In genomic region chr6:81323690-81324089, GRCm38 (mm10) we compare ENCODE assay signal across 28 mouse cellular contexts.
A peak's percentile ranks its signal among the peaks of the same experiment; 100 is the strongest.
DNase-seq lines count a peak whose midpoint lies in the region; ATAC-seq and TF ChIP-seq lines count a peak whose summit lies in the region.
"Had no signal": no experiment of that assay in that cellular context is flagged by ENCODE, and none has a peak within 500 bp of the region (broad histone marks: within the 10 kb centered on the region; RNA-seq: fewer than 3 reads in every experiment).

No protein-coding gene starts in this region.

- H3K4me3 ChIP-seq in embryonic facial prominence, embryonic 14.5 days (ENCODE audit: low read depth, low read length) = no peak overlapping the region
- H3K4me3 ChIP-seq in embryonic facial prominence, embryonic 10.5 days = no peak overlapping the region
- H3K4me3 ChIP-seq in liver, postnatal 0 days (ENCODE audit: low read depth, low read length) = no peak overlapping the region
- H3K4me3 ChIP-seq: embryonic facial prominence, embryonic 15.5 days; forebrain, embryonic 12.5 days; gastrocnemius, adult 2 months; heart, embryonic 12.5 days; heart, embryonic 15.5 days had no signal

- H3K9me3 ChIP-seq in embryonic facial prominence, embryonic 14.5 days (ENCODE audit: control insufficient read depth, low read length) = no peaks in the 10 kb centered on the region
- H3K9me3 ChIP-seq in embryonic facial prominence, embryonic 10.5 days = no peaks in the 10 kb centered on the region
- H3K9me3 ChIP-seq in liver, postnatal 0 days (ENCODE audit: low read length) = no peaks in the 10 kb centered on the region
- H3K9me3 ChIP-seq: embryonic facial prominence, embryonic 15.5 days; forebrain, embryonic 12.5 days; heart, embryonic 15.5 days had no signal

- H3K9ac ChIP-seq in embryonic facial prominence, embryonic 14.5 days (ENCODE audit: low read depth, low read length) = no peak overlapping the region
- H3K9ac ChIP-seq in liver, postnatal 0 days (replicated peaks) = no peak overlapping the region
- H3K9ac ChIP-seq: embryonic facial prominence, embryonic 15.5 days; forebrain, embryonic 12.5 days; heart, embryonic 12.5 days; heart, embryonic 15.5 days; hindbrain, embryonic 14.5 days had no signal

- H3K4me1 ChIP-seq in embryonic facial prominence, embryonic 14.5 days (ENCODE audit: control insufficient read depth, insufficient read depth, low read length) = no peaks in the 10 kb centered on the region
- H3K4me1 ChIP-seq in embryonic facial prominence, embryonic 10.5 days = no peaks in the 10 kb centered on the region
- H3K4me1 ChIP-seq in liver, postnatal 0 days (ENCODE audit: insufficient read depth) = no peaks in the 10 kb centered on the region
- H3K4me1 ChIP-seq: embryonic facial prominence, embryonic 15.5 days; forebrain, embryonic 12.5 days; heart, embryonic 12.5 days; heart, embryonic 15.5 days had no signal

- H3K4me2 ChIP-seq in embryonic facial prominence, embryonic 14.5 days (ENCODE audit: low read depth, low read length) = no peak overlapping the region
- no peak overlapping the region for H3K4me2 ChIP-seq in liver, postnatal 0 days (ENCODE audit: low read depth, low read length)
- H3K4me2 ChIP-seq: embryonic facial prominence, embryonic 15.5 days; forebrain, embryonic 12.5 days; heart, embryonic 12.5 days; heart, embryonic 15.5 days; hindbrain, embryonic 14.5 days had no signal

- H3K27ac ChIP-seq in embryonic facial prominence, embryonic 14.5 days (replicated peaks; ENCODE audit: low read depth, low read length) = no peak overlapping the region
- no peak overlapping the region for H3K27ac ChIP-seq in embryonic facial prominence, embryonic 10.5 days (replicated peaks)
- H3K27ac ChIP-seq in liver, postnatal 0 days (ENCODE audit: low read depth) = no peak overlapping the region
- H3K27ac ChIP-seq: embryonic facial prominence, embryonic 15.5 days; forebrain, embryonic 12.5 days; gastrocnemius, adult 2 months; heart, embryonic 15.5 days; hindbrain, embryonic 14.5 days; hindbrain, postnatal 0 days had no signal

- TF ChIP-seq EP300 in liver, postnatal 0 days (IDR thresholded peaks at IDR 0.05; ENCODE audit: low read depth) = no peak

- ATAC-seq in embryonic facial prominence, embryonic 14.5 days (ENCODE audit: low read depth) = no peak
- peak; percentile 78 for ATAC-seq in frontal cortex, adult (ENCODE audit: low TSS enrichment)
- ATAC-seq in liver, postnatal 0 days = no peak
- ATAC-seq: hindbrain, postnatal 0 days; inflammation-experienced regulatory T-cells, adult 6 months; intestine, embryonic 16.5 days; Patski had no signal

- no peaks in the 10 kb centered on the region for H3K36me3 ChIP-seq in embryonic facial prominence, embryonic 14.5 days (ENCODE audit: control insufficient read depth, insufficient read depth, low read length)
- H3K36me3 ChIP-seq in embryonic facial prominence, embryonic 10.5 days (replicated peaks) = no peaks in the 10 kb centered on the region
- H3K36me3 ChIP-seq in liver, postnatal 0 days (replicated peaks; ENCODE audit: insufficient read depth, low read length) = no peaks in the 10 kb centered on the region
- H3K36me3 ChIP-seq: embryonic facial prominence, embryonic 15.5 days; forebrain, embryonic 12.5 days; heart, embryonic 12.5 days; heart, embryonic 15.5 days had no signal

- H3K27me3 ChIP-seq in embryonic facial prominence, embryonic 14.5 days (replicated peaks; ENCODE audit: control insufficient read depth, insufficient read depth, low read length) = no peaks in the 10 kb centered on the region
- H3K27me3 ChIP-seq in embryonic facial prominence, embryonic 10.5 days (replicated peaks; ENCODE audit: low read depth, poor library complexity, severe bottlenecking) = no peaks in the 10 kb centered on the region
- H3K27me3 ChIP-seq in liver, postnatal 0 days (ENCODE audit: insufficient read depth, low read length) = no peaks in the 10 kb centered on the region
- H3K27me3 ChIP-seq: embryonic facial prominence, embryonic 15.5 days; forebrain, embryonic 12.5 days; heart, embryonic 12.5 days; heart, embryonic 15.5 days; Patski had no signal

- 55% methylated on average over 3 of the region's 3 CpGs for WGBS in embryonic facial prominence, embryonic 14.5 days
- 80% methylated on average over 3 of the region's 3 CpGs for WGBS in embryonic facial prominence, embryonic 10.5 days
- 71% methylated on average over 3 of the region's 3 CpGs for WGBS in liver, postnatal 0 days (ENCODE audit: insufficient replicate concordance)

- TF ChIP-seq CTCF in liver, postnatal 0 days (IDR thresholded peaks at IDR 0.05; ENCODE audit: low read depth) = no peak

- DNase-seq in embryonic facial prominence, embryonic 14.5 days (ENCODE audit: low spot score) = peak; percentile 45
- no peak for DNase-seq in embryonic facial prominence, embryonic 10.5 days (ENCODE audit: low spot score)
- no peak for DNase-seq in frontal cortex, postnatal 10 days (ENCODE audit: low spot score in 2 of 2)
- DNase-seq in right cerebral cortex, postnatal 10 days (ENCODE audit: low spot score in 2 of 2) = peak; percentile 27 to 39
- DNase-seq in right cerebral cortex, postnatal 14 days = no peak
- DNase-seq in liver, postnatal 0 days = no peak
- DNase-seq: adrenal gland, postnatal 10 days; adrenal gland, postnatal 36 days; cerebellum, adult 11-12 months; cerebellum, adult 8-10 months; cerebellum, postnatal 10 days; cerebellum, postnatal 36 days; embryo, embryonic 11 days; gastrocnemius, adult 2 months; gastrocnemius, postnatal 25 days; heart, adult 18-20 months; heart, postnatal 10 days; heart, postnatal 4 days had no signal

Comparison
In these comparisons a context has a peak if more than half of its experiments do, and no peak if none do; other contexts are left out.
1. DNase-seq: peak in embryonic facial prominence, embryonic 14.5 days (single experiment) and right cerebral cortex, postnatal 10 days (2 of 2); none in embryonic facial prominence, embryonic 10.5 days (single experiment), frontal cortex, postnatal 10 days (0 of 2), right cerebral cortex, postnatal 14 days (single experiment) and liver, postnatal 0 days (single experiment).